Mouse (Mus musculus) lung, embryonic 16.5 days (tissue): ENCODE results near the gene Ift122. TPM values are rescaled to one million over a fixed set of nuclear protein-coding genes. Genes with fewer than 3 reads are reported as not detected.
A peak's percentile ranks its signal among the peaks of the same experiment; 100 is the strongest.
"Not testable (repeated sequence)": the region's sequence is repeated elsewhere in the genome, so short reads cannot be mapped to it uniquely, and the experiment has no call there.

Experiments
- ATAC-seq: fragments of 200-750 bp; cut with Nextera tagmentation; 2 replicates; pipeline ENCODE4 v1.8.0; 2017; ENCODE audit warnings: low read depth, mild to moderate bottlenecking, moderate library complexity
- H3K27ac ChIP-seq: fragments of 300-500 bp; sonication (generic); 2 replicates; pipeline ENCODE4 v1.5.1; 2014; ENCODE audit warnings: mild to moderate bottlenecking, control low read depth, low read length
- H3K27me3 ChIP-seq: fragments of 300-500 bp; sonication (generic); 2 replicates; pipeline ENCODE4 v1.6.1; 2014; ENCODE audit warnings: low read depth, low read length, mixed read lengths; ENCODE audit not compliant: control insufficient read depth, insufficient read depth
- H3K36me3 ChIP-seq: fragments of 300-500 bp; sonication (generic); 2 replicates; pipeline ENCODE4 v1.6.1; 2014; ENCODE audit warnings: low read length; ENCODE audit not compliant: control insufficient read depth, insufficient read depth
- H3K4me1 ChIP-seq: fragments of 300-500 bp; sonication (generic); replicated peaks from 2 replicates; pipeline ENCODE4 v1.6.1; 2014; ENCODE audit warnings: low read length, mixed read lengths; ENCODE audit not compliant: control insufficient read depth, insufficient read depth
- H3K4me2 ChIP-seq: fragments of 300-500 bp; sonication (generic); 2 replicates; pipeline ENCODE4 v1.6.1; 2014; ENCODE audit warnings: low read depth, low read length, control low read depth
- H3K4me3 ChIP-seq: fragments of 300-500 bp; sonication (generic); 2 replicates; pipeline ENCODE4 v1.5.1; 2014; ENCODE audit warnings: mild to moderate bottlenecking, low read length, control low read depth
- H3K9ac ChIP-seq: fragments of 300-500 bp; sonication (generic); 2 replicates; pipeline ENCODE4 v1.6.1; 2014; ENCODE audit warnings: low read length, control low read depth
- H3K9me3 ChIP-seq: fragments of 300-500 bp; sonication (generic); 2 replicates; pipeline ENCODE4 v1.6.1; 2016; ENCODE audit warnings: low read length; ENCODE audit not compliant: control insufficient read depth
- WGBS: fragments of 180-500 bp; shearing (Covaris S2); extraction: QIAGEN DNeasy Blood & Tissue Kit; methylation state at CpG from one replicate; pipeline ENCODE4 v1.1.7; 2014; 5-methylcytosine and 5-hydroxymethylcytosine counted together
- polyA plus RNA-seq: library from polyadenylated mRNA; unstranded; fragments of >200 nt; fragmentation: Nextera tagmentation; extraction: Ambion mirVana; gene quantifications from 2 replicates; pipeline ENCODE4 v1.2.1, GENCODE M21; 2015

Gene Ift122
- polyA plus RNA-seq, 1 experiment from 2014 or later: 23.5 TPM

DNA sequence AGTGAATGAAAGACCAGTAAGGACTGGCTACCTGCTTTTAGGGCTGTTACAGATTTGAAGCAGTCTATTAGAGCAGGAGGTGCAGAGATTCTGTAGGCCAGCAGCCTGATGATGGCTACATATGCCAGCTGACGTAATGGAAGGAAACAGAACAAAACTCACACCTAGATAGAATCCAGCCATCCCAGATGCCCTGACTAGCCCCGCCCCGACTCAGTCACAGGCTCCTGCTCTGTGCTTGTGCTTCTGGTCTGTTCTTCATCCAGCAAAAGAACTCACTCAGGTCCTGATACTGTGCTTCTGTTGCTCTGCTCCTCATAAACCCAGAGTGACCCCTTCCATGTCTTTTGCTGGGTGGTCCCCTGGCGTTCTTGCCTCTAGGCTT lies 3.1 kb downstream of the Ift122 start:
- peak overlapping the region; percentile 46 for H3K27ac ChIP-seq
- H3K9ac ChIP-seq: 0 out of 2 replicates have a peak overlapping the region, but pooled peaks have one; percentile 39

DNA sequence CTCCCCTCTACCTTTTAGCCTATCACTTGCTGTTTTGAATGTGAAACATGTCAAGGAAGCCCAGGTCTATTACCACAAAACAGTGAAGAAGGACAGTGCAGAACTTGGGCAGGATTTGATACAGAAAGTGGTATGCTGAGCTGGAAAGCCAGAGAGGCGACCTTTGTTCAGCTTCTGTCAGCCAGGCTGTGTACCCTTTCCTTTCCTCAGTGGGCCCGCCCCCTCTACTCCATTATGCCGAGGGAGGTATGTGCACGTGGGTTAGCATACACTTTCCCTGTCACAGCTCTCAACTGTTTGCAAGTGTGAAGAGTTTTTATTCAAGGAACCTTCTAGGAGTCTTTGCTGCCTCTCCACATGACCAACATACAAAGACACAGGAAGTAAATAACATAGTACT lies 6.0 kb downstream of the Ift122 start:
- H3K27me3 ChIP-seq: no peaks in the 10 kb centered on the region
- no peak overlapping the region for H3K27ac ChIP-seq
- ATAC-seq: no peak
- no peak overlapping the region for H3K9ac ChIP-seq
- no peak overlapping the region for H3K4me2 ChIP-seq
- H3K4me1 ChIP-seq: peaks cover 45% of the 10 kb centered on the region
- H3K9me3 ChIP-seq: no peaks in the 10 kb centered on the region
- H3K36me3 ChIP-seq: no peaks in the 10 kb centered on the region
- no peak overlapping the region for H3K4me3 ChIP-seq
- WGBS: 36% methylated on average over 4 of the region's 4 CpGs

More for the DNA sequence above, 3.1 kb downstream of the Ift122 start:
- 52% methylated on average over 4 of the region's 4 CpGs for WGBS
- ATAC-seq: no peak
- H3K9me3 ChIP-seq: no peaks in the 10 kb centered on the region
- H3K27me3 ChIP-seq: no peaks in the 10 kb centered on the region
- H3K4me2 ChIP-seq: no peak overlapping the region
- H3K36me3 ChIP-seq: no peaks in the 10 kb centered on the region
- H3K4me3 ChIP-seq: no peak overlapping the region
- peaks cover 36% of the 10 kb centered on the region for H3K4me1 ChIP-seq

DNA sequence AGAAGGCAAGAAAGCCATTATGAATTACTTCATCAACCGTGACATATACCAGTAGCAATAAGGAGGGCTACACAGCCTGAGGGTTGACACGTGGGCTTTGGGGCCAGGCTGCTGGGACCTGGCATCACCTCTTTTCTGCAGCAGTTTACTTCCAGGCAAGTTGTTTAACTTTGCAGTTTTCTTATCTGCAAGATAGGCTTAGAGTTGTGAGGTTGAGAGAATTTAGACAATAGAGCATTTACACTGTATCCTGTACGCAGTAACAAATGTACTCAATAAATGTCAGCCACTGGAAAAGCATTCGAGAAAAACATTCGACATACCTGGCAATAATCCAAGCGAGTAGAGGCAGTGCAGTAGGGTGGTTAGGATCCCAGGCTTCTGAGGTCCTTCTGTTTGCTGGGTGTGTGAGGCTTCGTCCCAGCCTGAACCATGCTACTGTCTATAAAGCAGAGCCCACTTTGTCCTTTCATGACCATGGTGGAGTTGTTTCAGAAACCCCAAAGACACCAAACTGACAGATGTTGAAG lies 6.8 kb downstream of the Ift122 start:
- Histone ChIP-seq H3K4me3 (no peak overlapping the region), H3K27ac (0 out of 2 replicates have a peak overlapping the region, but pooled peaks have one; percentile 18), H3K27me3 (no peaks in the 10 kb centered on the region), H3K4me2 (no peak overlapping the region), H3K9me3 (no peaks in the 10 kb centered on the region), H3K9ac (no peak overlapping the region), H3K4me1 (peaks cover 46% of the 10 kb centered on the region), H3K36me3 (no peaks in the 10 kb centered on the region)
- ATAC-seq: no peak
- WGBS: 34% methylated on average over 7 of the region's 7 CpGs

DNA sequence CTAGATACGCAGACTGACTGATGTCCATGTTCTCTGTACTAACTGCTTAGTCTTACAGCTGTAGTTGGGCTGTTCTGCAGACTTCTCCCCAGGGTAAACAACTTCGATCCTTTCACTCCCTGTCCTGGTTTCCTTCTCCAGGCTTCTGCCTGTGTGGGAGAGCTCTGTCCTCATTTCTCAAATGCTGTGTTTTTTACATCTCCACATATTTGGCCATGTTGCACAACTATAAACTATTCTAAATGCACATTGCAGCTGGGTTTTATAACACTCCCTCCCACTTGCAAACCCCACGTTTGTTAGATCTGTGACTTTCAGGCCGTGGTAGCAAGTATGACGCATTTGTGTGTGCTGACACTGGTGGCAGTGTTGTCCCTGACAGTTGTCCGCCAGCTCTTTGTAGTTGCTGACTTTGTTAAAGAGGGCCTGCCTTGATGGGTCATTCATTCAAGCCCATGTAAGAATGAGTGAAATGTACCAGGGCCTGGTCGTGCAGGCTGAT lies 10.1 kb downstream of the Ift122 start:
- Histone ChIP-seq H3K4me2 (no peak overlapping the region), H3K27me3 (no peaks in the 10 kb centered on the region), H3K27ac (peak overlapping the region; percentile 74), H3K9ac (no peak overlapping the region), H3K4me3 (no peak overlapping the region), H3K9me3 (no peaks in the 10 kb centered on the region), H3K36me3 (no peaks in the 10 kb centered on the region), H3K4me1 (peaks cover 36% of the 10 kb centered on the region)
- 44% methylated on average over 7 of the region's 7 CpGs for WGBS
- ATAC-seq: peak; percentile 87

DNA sequence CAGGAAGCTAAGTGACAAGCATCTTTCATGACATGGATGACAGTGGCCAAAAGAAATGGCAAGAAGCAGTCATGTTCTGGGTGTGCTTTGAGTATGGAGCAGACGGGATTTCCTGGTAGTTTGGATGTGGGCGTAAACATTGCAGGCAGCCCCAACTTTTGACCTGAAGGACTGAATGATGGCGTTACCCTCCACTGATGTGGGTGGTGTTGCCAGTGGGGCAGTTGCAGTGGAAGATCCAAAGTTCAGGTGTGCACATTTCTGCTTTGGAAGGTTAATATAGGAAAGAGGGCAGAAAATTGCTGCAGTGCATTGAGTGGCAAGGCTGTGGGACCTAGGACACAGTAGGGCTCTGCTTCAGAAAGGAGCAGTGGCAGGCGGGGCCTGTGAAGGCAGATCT lies 12.0 kb downstream of the Ift122 start:
- no peaks in the 10 kb centered on the region for H3K36me3 ChIP-seq
- H3K9me3 ChIP-seq: no peaks in the 10 kb centered on the region
- 90% methylated on average over 4 of the region's 4 CpGs for WGBS

DNA sequence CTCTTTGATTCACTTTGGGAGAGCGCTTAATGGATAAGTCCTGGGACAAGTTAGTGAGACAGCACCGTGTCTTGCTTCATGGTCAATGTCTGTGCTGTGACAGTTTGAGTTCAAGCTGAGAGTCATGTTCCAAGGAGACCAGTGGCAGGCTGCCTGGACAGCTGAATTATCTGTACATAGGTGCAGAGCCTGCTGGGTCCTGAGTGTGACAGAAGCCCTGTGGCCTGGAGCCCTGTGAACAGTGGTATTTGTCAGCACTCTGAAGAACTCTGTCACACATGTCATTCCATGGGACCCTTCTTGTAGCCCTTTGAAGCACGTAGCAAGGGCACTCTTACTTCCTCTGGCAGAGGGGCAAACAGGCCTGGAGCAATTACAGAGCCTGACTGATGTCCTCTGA lies 13.9 kb downstream of the Ift122 start:
- H3K9me3 ChIP-seq, H3K27me3 ChIP-seq, H3K36me3 ChIP-seq, H3K4me2 ChIP-seq, H3K9ac ChIP-seq, ATAC-seq, H3K4me3 ChIP-seq, H3K27ac ChIP-seq: not testable (repeated sequence)
- no CpG with 5 or more reads among the region's 3 CpGs for WGBS
- peaks cover 17% of the 10 kb centered on the region for H3K4me1 ChIP-seq

More for the DNA sequence above, 12.0 kb downstream of the Ift122 start:
- Histone ChIP-seq H3K4me3 (no peak overlapping the region), H3K27ac (no peak overlapping the region), H3K9ac (no peak overlapping the region), H3K27me3 (no peaks in the 10 kb centered on the region), H3K4me1 (peaks cover 25% of the 10 kb centered on the region), H3K4me2 (no peak overlapping the region)
- ATAC-seq: no peak

DNA sequence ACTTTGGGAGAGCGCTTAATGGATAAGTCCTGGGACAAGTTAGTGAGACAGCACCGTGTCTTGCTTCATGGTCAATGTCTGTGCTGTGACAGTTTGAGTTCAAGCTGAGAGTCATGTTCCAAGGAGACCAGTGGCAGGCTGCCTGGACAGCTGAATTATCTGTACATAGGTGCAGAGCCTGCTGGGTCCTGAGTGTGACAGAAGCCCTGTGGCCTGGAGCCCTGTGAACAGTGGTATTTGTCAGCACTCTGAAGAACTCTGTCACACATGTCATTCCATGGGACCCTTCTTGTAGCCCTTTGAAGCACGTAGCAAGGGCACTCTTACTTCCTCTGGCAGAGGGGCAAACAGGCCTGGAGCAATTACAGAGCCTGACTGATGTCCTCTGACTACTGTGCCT lies 18.0 kb downstream of the Ift122 start:
- not testable (repeated sequence) for H3K4me1 ChIP-seq, H3K9ac ChIP-seq, H3K4me3 ChIP-seq, H3K4me2 ChIP-seq, H3K9me3 ChIP-seq, H3K27me3 ChIP-seq, ATAC-seq, H3K27ac ChIP-seq, H3K36me3 ChIP-seq
- no CpG with 5 or more reads among the region's 3 CpGs for WGBS

DNA sequence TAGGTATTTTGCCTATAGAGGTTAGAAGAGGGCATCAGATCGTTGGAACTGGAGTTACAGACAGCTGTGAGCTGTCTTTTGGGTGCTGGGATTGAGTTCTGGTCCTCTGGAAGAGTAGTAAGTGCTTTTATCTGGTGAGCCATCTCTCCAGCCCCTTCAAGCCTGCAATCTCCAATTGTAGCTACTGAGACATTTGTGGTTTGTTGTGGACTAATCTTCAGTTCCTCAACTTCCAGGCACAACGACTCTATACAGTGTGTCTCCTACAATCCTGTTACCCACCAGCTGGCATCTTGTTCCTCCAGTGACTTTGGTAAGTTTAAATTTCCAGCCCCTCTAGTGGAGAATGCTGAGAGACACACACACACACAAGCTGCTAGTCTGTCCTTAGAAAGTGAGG lies 24.0 kb downstream of the Ift122 start:
- Histone ChIP-seq H3K9ac (no peak overlapping the region), H3K27ac (no peak overlapping the region)
- 73% methylated on average over 2 of the region's 2 CpGs for WGBS

DNA sequence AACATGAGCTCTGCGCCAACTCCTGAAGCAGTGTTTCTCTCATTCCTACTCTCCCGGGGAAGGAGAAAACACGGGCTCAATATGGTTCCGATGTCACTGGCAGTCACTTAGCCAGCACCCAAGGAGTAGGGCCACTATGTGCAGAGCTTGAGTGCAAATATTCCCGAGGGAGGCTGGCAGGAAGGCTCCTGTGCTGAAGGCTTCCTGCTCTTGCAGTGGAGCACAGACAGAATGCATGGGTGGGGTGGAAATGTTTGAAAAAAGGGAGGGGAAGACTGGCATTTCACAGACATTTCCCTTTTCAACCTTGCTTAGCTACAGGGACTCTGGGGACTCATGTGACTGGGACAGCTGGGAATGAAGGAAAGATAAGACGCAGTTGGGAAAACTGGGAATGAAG lies 25.4 kb downstream of the Ift122 start:
- WGBS: 37% methylated on average over 6 of the region's 6 CpGs
- no peak overlapping the region for H3K4me3 ChIP-seq
- peaks cover 14% of the 10 kb centered on the region for H3K4me1 ChIP-seq
- H3K36me3 ChIP-seq: peaks cover 6% of the 10 kb centered on the region; the same call in 1 of the 2 replicates
- no peak overlapping the region for H3K9ac ChIP-seq
- peak overlapping the region; percentile 52 for H3K27ac ChIP-seq
- no peaks in the 10 kb centered on the region for H3K9me3 ChIP-seq
- no peak overlapping the region for H3K4me2 ChIP-seq
- ATAC-seq: peak; percentile 53; the same call in 1 of the 2 replicates
- H3K27me3 ChIP-seq: no peaks in the 10 kb centered on the region

More for the DNA sequence above, 24.0 kb downstream of the Ift122 start:
- Histone ChIP-seq H3K4me1 (peaks cover 14% of the 10 kb centered on the region), H3K4me3 (no peak overlapping the region), H3K36me3 (peaks cover 6% of the 10 kb centered on the region; the same call in 1 of the 2 replicates), H3K9me3 (no peaks in the 10 kb centered on the region), H3K27me3 (no peaks in the 10 kb centered on the region), H3K4me2 (no peak overlapping the region)
- ATAC-seq: no peak
